Mouse (Mus musculus): ENCODE data around the gene Hk2. TPM values are rescaled to one million over a fixed set of nuclear protein-coding genes. Genes with fewer than 3 reads are reported as not detected.

The Hk2 gene
- polyA plus RNA-seq (2014; fragmentation: Nextera tagmentation; extraction: Ambion mirVana): 16.7 and 17.7 TPM in 2 replicates

DNA sequence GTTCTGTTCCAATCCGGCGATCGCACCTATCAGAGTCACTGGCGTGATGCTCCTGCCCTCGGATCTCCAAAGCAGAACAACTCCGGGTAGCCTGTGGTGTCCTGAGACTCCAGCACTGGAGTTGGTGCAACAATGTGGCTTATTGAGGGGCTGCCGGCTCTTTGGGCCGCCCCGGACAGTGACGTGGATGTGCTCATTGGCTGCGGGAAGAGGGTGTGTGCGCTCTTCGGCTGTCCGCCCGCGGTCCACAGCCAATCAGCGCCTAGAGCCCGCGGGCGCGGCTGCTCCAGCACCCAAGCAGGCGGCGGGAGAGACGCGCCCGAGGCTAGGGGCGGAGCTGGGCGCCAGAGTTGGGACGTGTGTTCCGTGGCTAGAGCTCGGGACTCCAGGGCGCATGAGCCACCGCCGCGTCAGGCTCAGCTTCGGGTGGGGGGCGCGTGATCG, at the start of gene Hk2:
Gene Hk2 (minus strand): TSS at position 134 of the 444 bp plus-strand sequence.
- DNase-seq (ENCODE audit: low spot score) (peak; percentile 98), ATAC-seq (ENCODE audit: low read depth) (peak; percentile 98)
- Histone ChIP-seq H3K36me3 (ENCODE audit: control insufficient read depth, insufficient read depth, low read length) (no peaks in the 10 kb centered on the region), H3K27ac (replicated peaks; ENCODE audit: low read depth, low read length) (peak within 1 kb of the TSS; percentile 69), H3K27me3 (replicated peaks; ENCODE audit: control insufficient read depth, insufficient read depth, low read length) (no peaks in the 10 kb centered on the region), H3K9ac (ENCODE audit: low read depth, low read length) (peak within 1 kb of the TSS; percentile 75), H3K4me3 (ENCODE audit: low read depth, low read length) (peak within 1 kb of the TSS; percentile 58), H3K4me2 (ENCODE audit: low read depth, low read length) (peak within 1 kb of the TSS; percentile 71), H3K9me3 (ENCODE audit: control insufficient read depth, low read length) (no peaks in the 10 kb centered on the region), H3K4me1 (ENCODE audit: control insufficient read depth, insufficient read depth, low read length) (0 out of 2 replicates have a peak, but pooled peaks cover 7% of the 10 kb centered on the region)
- under 1% methylated on average over 38 of the region's 39 CpGs for WGBS

DNA sequence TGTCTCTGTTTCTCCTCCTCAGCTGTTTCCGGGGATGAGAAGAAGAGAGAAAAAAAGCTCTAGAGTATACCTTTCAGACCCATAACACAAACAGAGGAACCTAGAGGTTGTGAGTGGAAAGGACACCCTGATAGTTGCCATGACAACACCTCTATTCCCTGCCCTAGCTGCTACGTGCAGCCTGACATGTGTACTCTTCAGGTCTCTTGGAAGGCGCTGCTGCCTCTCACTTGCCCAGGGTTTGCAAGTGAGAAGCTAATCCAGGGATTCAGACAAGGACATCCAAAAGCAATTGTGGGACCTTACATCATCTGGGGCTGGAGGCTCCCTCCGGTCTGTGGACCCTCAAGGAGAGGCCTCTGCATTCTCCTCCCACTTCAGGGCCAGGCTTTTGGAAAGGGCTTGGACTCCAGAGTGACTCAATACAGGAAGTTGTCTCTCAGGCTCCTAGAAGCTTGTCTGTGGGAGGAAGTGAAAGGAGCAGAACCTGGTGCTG, 47.6 kb upstream of the Hk2 start:
- H3K9ac ChIP-seq (ENCODE audit: low read depth, low read length): no peak overlapping the region
- no peak overlapping the region for H3K4me2 ChIP-seq (ENCODE audit: low read depth, low read length)
- H3K9me3 ChIP-seq (ENCODE audit: control insufficient read depth, low read length): no peaks in the 10 kb centered on the region
- no peaks in the 10 kb centered on the region for H3K4me1 ChIP-seq (ENCODE audit: control insufficient read depth, insufficient read depth, low read length)
- no peak overlapping the region for H3K27ac ChIP-seq (replicated peaks; ENCODE audit: low read depth, low read length)
- ATAC-seq (ENCODE audit: low read depth) (peak; percentile 63), DNase-seq (ENCODE audit: low spot score) (peak; percentile 25)
- no peak overlapping the region for H3K4me3 ChIP-seq (ENCODE audit: low read depth, low read length)
- no peaks in the 10 kb centered on the region for H3K36me3 ChIP-seq (ENCODE audit: control insufficient read depth, insufficient read depth, low read length)
- 54% methylated on average over 4 of the region's 4 CpGs for WGBS
- no peaks in the 10 kb centered on the region for H3K27me3 ChIP-seq (replicated peaks; ENCODE audit: control insufficient read depth, insufficient read depth, low read length)

DNA sequence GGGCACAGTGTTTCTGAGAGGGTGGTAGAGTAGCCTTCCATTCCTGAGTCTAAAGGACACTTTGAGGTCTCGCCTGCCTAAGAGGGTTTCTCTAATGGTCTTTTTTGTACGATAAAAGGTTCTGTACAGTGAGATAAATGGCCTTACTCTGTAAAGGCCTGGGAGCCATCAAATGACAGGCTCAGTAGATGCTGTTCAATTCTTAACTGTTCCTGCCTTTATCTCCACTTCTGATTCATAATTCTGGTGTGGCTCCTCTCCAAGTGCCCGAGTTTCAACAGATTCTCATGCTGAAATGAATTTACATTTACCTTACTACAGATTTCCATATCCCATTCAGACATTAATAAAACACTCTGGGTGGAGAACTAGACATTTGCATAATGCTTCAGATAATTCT, 46.5 kb upstream of the Hk2 start:
- Histone ChIP-seq H3K36me3 (ENCODE audit: control insufficient read depth, insufficient read depth, low read length) (no peaks in the 10 kb centered on the region), H3K9ac (ENCODE audit: low read depth, low read length) (no peak overlapping the region), H3K27ac (replicated peaks; ENCODE audit: low read depth, low read length) (no peak overlapping the region), H3K4me3 (ENCODE audit: low read depth, low read length) (no peak overlapping the region), H3K9me3 (ENCODE audit: control insufficient read depth, low read length) (no peaks in the 10 kb centered on the region), H3K4me1 (ENCODE audit: control insufficient read depth, insufficient read depth, low read length) (no peaks in the 10 kb centered on the region), H3K27me3 (replicated peaks; ENCODE audit: control insufficient read depth, insufficient read depth, low read length) (no peaks in the 10 kb centered on the region), H3K4me2 (ENCODE audit: low read depth, low read length) (no peak overlapping the region)
- ATAC-seq (ENCODE audit: low read depth): no peak
- DNase-seq (ENCODE audit: low spot score): no peak
- WGBS: 80% methylated on average over 3 of the region's 3 CpGs

DNA sequence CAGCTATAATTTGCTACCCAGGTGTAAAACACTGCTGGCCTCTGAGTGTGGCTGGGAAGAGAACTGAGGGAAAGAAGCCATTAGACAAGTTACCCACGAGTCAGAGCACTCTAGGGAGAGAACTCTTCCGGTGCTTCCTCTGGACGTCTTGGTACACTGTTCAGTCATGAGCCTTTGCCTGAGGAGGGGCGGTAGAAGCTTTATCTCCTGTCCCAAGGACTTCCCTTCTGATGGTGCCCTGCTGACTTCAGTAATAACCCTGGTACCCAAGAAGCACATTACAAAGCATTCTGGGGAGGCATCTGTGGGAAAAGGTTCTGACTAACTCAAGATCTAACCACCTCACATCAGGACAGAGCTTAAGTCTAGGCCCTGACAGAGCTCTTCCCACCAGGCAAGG, 40.6 kb upstream of the Hk2 start:
- WGBS: 77% methylated on average over 4 of the region's 4 CpGs

DNA sequence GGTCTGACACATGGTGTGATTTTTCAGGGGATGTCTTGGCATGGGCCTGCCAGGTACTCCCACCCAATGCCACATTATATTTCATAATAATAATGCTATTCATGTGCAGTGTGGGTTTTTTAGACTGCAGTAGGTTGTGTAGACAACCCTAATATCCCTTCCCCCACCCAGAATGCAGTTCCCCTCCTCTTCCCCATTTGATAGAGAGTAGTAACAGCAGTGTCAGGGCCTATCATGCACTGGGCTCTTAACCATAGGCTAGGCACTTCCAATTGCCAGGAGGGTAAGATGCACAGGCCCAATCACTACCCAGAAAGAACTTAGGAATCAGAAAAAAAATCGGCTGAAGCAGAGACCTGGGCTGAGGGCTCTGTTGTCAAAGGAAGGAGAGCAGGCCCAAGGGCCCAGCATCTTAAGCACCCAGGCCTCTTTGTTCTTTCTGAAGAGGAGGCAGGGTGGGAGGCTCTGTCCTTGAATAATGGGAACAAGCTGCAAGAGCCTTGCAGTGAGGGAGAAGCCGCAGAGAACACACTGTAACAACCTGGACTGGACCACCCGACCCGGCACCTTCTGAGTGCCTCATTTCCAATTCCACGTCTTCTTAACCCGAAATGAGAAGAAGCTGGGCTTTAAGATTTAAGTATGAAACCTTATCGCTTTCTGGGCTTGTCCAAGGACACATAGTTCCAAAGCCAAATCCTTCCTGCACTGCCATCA, 33.9 kb upstream of the Hk2 start:
- H3K4me1 ChIP-seq (ENCODE audit: control insufficient read depth, insufficient read depth, low read length): no peaks in the 10 kb centered on the region
- H3K9me3 ChIP-seq (ENCODE audit: control insufficient read depth, low read length): no peaks in the 10 kb centered on the region
- DNase-seq (ENCODE audit: low spot score) (no peak), ATAC-seq (ENCODE audit: low read depth) (no peak)
- no peaks in the 10 kb centered on the region for H3K36me3 ChIP-seq (ENCODE audit: control insufficient read depth, insufficient read depth, low read length)
- no peak overlapping the region for H3K4me3 ChIP-seq (ENCODE audit: low read depth, low read length)
- H3K27ac ChIP-seq (replicated peaks; ENCODE audit: low read depth, low read length): no peak overlapping the region
- no peaks in the 10 kb centered on the region for H3K27me3 ChIP-seq (replicated peaks; ENCODE audit: control insufficient read depth, insufficient read depth, low read length)
- no peak overlapping the region for H3K9ac ChIP-seq (ENCODE audit: low read depth, low read length)
- H3K4me2 ChIP-seq (ENCODE audit: low read depth, low read length): no peak overlapping the region
- 77% methylated on average over 7 of the region's 7 CpGs for WGBS

More for the DNA sequence above, 40.6 kb upstream of the Hk2 start:
- Histone ChIP-seq H3K4me1 (ENCODE audit: control insufficient read depth, insufficient read depth, low read length) (no peaks in the 10 kb centered on the region), H3K4me2 (ENCODE audit: low read depth, low read length) (no peak overlapping the region), H3K4me3 (ENCODE audit: low read depth, low read length) (no peak overlapping the region), H3K9ac (ENCODE audit: low read depth, low read length) (no peak overlapping the region), H3K27me3 (replicated peaks; ENCODE audit: control insufficient read depth, insufficient read depth, low read length) (no peaks in the 10 kb centered on the region), H3K36me3 (ENCODE audit: control insufficient read depth, insufficient read depth, low read length) (no peaks in the 10 kb centered on the region), H3K27ac (replicated peaks; ENCODE audit: low read depth, low read length) (no peak overlapping the region), H3K9me3 (ENCODE audit: control insufficient read depth, low read length) (no peaks in the 10 kb centered on the region)
- no peak for DNase-seq (ENCODE audit: low spot score)
- ATAC-seq (ENCODE audit: low read depth): no peak

DNA sequence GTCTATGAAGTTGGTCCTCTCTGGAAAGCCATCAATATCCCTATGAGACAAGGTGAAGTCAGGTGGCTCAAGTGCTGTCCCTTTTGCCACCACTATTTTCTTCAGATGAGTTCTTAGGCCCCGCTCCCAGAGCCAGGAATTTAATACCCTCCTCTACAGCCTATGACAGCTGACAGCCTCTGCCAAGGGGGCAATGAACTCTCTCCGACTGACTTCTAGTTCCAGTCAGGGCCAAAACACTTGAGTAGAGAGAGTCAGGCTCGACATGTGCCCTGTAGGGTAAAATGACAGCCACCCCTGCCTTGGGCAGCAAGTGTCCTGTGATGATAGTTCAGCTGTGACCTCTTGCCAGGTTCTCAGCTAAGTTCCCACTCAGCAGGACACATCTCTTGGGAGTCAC, 32.7 kb upstream of the Hk2 start:
- no peak for DNase-seq (ENCODE audit: low spot score)
- Histone ChIP-seq H3K36me3 (ENCODE audit: control insufficient read depth, insufficient read depth, low read length) (no peaks in the 10 kb centered on the region), H3K4me1 (ENCODE audit: control insufficient read depth, insufficient read depth, low read length) (no peaks in the 10 kb centered on the region), H3K4me3 (ENCODE audit: low read depth, low read length) (no peak overlapping the region), H3K9ac (ENCODE audit: low read depth, low read length) (no peak overlapping the region), H3K9me3 (ENCODE audit: control insufficient read depth, low read length) (no peaks in the 10 kb centered on the region), H3K4me2 (ENCODE audit: low read depth, low read length) (no peak overlapping the region), H3K27ac (replicated peaks; ENCODE audit: low read depth, low read length) (no peak overlapping the region), H3K27me3 (replicated peaks; ENCODE audit: control insufficient read depth, insufficient read depth, low read length) (no peaks in the 10 kb centered on the region)
- 0 out of 2 replicates have a peak, but pooled peaks have one; percentile 26 for ATAC-seq (ENCODE audit: low read depth)
- 44% methylated on average over 3 of the region's 3 CpGs for WGBS

DNA sequence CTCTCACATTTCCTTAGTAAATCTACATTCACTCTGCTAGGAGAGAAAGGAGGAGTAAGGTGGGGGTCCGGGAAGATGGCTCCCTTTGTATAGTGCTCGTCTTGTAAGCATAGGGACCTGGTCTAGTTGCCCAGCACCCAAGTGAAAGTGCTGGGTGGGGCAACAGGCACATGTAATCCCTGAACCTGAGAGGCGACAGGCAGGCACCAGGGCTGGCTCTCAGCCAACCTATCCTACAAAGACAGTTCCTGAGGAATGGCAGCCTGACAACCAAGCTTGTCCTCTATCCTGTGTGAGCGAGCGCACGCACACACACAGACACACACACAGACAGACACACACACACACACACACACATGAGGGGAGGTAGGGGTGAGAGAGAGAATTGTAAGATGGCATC, 32.2 kb upstream of the Hk2 start:
- no peaks in the 10 kb centered on the region for H3K36me3 ChIP-seq (ENCODE audit: control insufficient read depth, insufficient read depth, low read length)
- no peak overlapping the region for H3K27ac ChIP-seq (replicated peaks; ENCODE audit: low read depth, low read length)
- H3K27me3 ChIP-seq (replicated peaks; ENCODE audit: control insufficient read depth, insufficient read depth, low read length): no peaks in the 10 kb centered on the region
- 71% methylated on average over 6 of the region's 6 CpGs for WGBS
- no peak overlapping the region for H3K4me3 ChIP-seq (ENCODE audit: low read depth, low read length)
- DNase-seq (ENCODE audit: low spot score) (peak; percentile 61), ATAC-seq (ENCODE audit: low read depth) (peak; percentile 53)
- no peaks in the 10 kb centered on the region for H3K4me1 ChIP-seq (ENCODE audit: control insufficient read depth, insufficient read depth, low read length)
- H3K9me3 ChIP-seq (ENCODE audit: control insufficient read depth, low read length): no peaks in the 10 kb centered on the region
- H3K4me2 ChIP-seq (ENCODE audit: low read depth, low read length): no peak overlapping the region
- no peak overlapping the region for H3K9ac ChIP-seq (ENCODE audit: low read depth, low read length)

DNA sequence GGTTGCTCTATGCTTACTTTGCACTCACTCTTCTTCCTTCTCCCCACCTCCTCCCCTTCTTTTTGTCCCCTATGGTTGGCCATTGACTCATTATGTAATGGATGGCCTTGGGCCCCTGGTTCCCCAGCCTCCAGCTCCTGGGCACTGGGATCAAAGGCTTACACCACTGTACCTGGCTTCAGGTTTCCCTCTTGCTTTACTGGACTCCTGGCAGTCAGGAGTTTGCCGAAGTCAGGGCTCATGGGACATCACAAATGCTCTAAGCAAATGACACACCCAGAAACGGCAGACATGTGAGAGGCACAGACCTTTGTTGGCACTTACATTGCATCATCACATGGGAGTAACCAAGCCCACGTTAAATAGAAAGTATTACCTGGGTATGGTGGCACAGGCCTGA, 31.6 kb upstream of the Hk2 start:
- Histone ChIP-seq H3K4me1 (ENCODE audit: control insufficient read depth, insufficient read depth, low read length) (no peaks in the 10 kb centered on the region), H3K9ac (ENCODE audit: low read depth, low read length) (no peak overlapping the region), H3K4me3 (ENCODE audit: low read depth, low read length) (no peak overlapping the region), H3K27me3 (replicated peaks; ENCODE audit: control insufficient read depth, insufficient read depth, low read length) (no peaks in the 10 kb centered on the region), H3K4me2 (ENCODE audit: low read depth, low read length) (no peak overlapping the region), H3K9me3 (ENCODE audit: control insufficient read depth, low read length) (no peaks in the 10 kb centered on the region), H3K36me3 (ENCODE audit: control insufficient read depth, insufficient read depth, low read length) (no peaks in the 10 kb centered on the region), H3K27ac (replicated peaks; ENCODE audit: low read depth, low read length) (no peak overlapping the region)
- ATAC-seq (ENCODE audit: low read depth) (0 out of 2 replicates have a peak, but pooled peaks have one; percentile 26), DNase-seq (ENCODE audit: low spot score) (no peak)
- WGBS: 61% methylated on average over 3 of the region's 3 CpGs

DNA sequence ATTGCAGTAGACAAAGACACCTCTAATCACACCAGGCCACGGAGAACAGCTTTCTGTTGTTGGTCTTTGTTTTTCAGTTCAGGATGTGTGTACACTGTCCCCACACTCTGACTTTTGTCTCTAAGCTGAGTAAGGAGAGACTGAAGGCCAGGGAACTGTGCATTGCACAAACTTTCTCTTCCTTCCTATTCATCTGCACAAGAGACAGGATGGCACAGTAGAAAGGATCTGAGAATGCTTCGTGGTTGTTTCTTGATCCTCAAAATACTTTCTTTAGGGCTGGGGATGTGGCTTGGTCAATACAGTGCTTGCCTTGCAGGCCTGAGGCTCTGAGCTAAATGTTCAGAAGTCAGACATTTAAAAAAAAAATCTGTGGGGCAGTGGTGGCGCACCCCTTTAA, 30.7 kb upstream of the Hk2 start:
- no peaks in the 10 kb centered on the region for H3K9me3 ChIP-seq (ENCODE audit: control insufficient read depth, low read length)
- DNase-seq (ENCODE audit: low spot score) (no peak), ATAC-seq (ENCODE audit: low read depth) (no peak)
- H3K4me1 ChIP-seq (ENCODE audit: control insufficient read depth, insufficient read depth, low read length): no peaks in the 10 kb centered on the region
- H3K27me3 ChIP-seq (replicated peaks; ENCODE audit: control insufficient read depth, insufficient read depth, low read length): no peaks in the 10 kb centered on the region
- H3K4me3 ChIP-seq (ENCODE audit: low read depth, low read length): no peak overlapping the region
- 81% methylated on average over 3 of the region's 3 CpGs for WGBS
- no peak overlapping the region for H3K4me2 ChIP-seq (ENCODE audit: low read depth, low read length)
- H3K27ac ChIP-seq (replicated peaks; ENCODE audit: low read depth, low read length): no peak overlapping the region
- no peaks in the 10 kb centered on the region for H3K36me3 ChIP-seq (ENCODE audit: control insufficient read depth, insufficient read depth, low read length)
- H3K9ac ChIP-seq (ENCODE audit: low read depth, low read length): no peak overlapping the region
